ENCODE assay signal across 17 mouse cellular contexts in genomic region chr13:116528289-116528688, GRCm38 (mm10).
A peak's percentile ranks its signal among the peaks of the same experiment; 100 is the strongest.
DNase-seq lines count a peak whose midpoint lies in the region; ATAC-seq and TF ChIP-seq lines count a peak whose summit lies in the region.
"Had no signal": no experiment of that assay in that cellular context is flagged by ENCODE, and none has a peak within 500 bp of the region (broad histone marks: within the 10 kb centered on the region; RNA-seq: fewer than 3 reads in every experiment).

No protein-coding gene starts in this region.

- no peak for TF ChIP-seq POLR2A in brain, embryonic 14.5 days (IDR thresholded peaks at IDR 0.05; ENCODE audit: borderline replicate concordance, extremely low read depth, insufficient read depth, insufficient read length, poor library complexity, severe bottlenecking)

- no peaks in the 10 kb centered on the region for H3K36me3 ChIP-seq in kidney, postnatal 0 days (ENCODE audit: insufficient read depth, low read length)
- H3K36me3 ChIP-seq: heart, embryonic 12.5 days; hindbrain, embryonic 15.5 days had no signal

- no peak overlapping the region for H3K27ac ChIP-seq in kidney, postnatal 0 days
- no peak overlapping the region for H3K27ac ChIP-seq in left cerebral cortex, adult 2 months
- H3K27ac ChIP-seq: hindbrain, embryonic 15.5 days had no signal

- no peaks in the 10 kb centered on the region for H3K9me3 ChIP-seq in kidney, postnatal 0 days (replicated peaks; ENCODE audit: low read length)
- H3K9me3 ChIP-seq: heart, embryonic 12.5 days; hindbrain, embryonic 15.5 days had no signal

- H3K4me3 ChIP-seq in kidney, postnatal 0 days (replicated peaks; ENCODE audit: low read depth, low read length) = no peak overlapping the region
- H3K4me3 ChIP-seq in left cerebral cortex, adult 2 months = no peak overlapping the region
- H3K4me3 ChIP-seq: heart, embryonic 12.5 days; hindbrain, embryonic 15.5 days had no signal

- WGBS in kidney, postnatal 0 days = 22% methylated on average over 1 of the region's 1 CpGs

- 0 out of 2 replicates have a peak, but pooled peaks have one; percentile 8 for TF ChIP-seq CTCF in kidney, postnatal 0 days (IDR thresholded peaks at IDR 0.05; ENCODE audit: low read depth)
- TF ChIP-seq CTCF in brain, embryonic 14.5 days (IDR thresholded peaks at IDR 0.05; ENCODE audit: borderline replicate concordance, extremely low read depth, insufficient read depth, insufficient read length) = no peak
- no peak for TF ChIP-seq CTCF in left cerebral cortex, adult 2 months (IDR thresholded peaks at IDR 0.05)

- no peak for ATAC-seq in kidney, postnatal 0 days (replicated peaks; ENCODE audit: low FRiP score, low read depth)
- ATAC-seq: forebrain, embryonic 16.5 days had no signal

- H3K4me2 ChIP-seq in kidney, postnatal 0 days (ENCODE audit: low read length) = no peak overlapping the region
- H3K4me2 ChIP-seq: heart, embryonic 12.5 days; hindbrain, embryonic 15.5 days had no signal

- H3K9ac ChIP-seq in kidney, postnatal 0 days (ENCODE audit: low read depth, low read length) = no peak overlapping the region
- H3K9ac ChIP-seq: heart, embryonic 12.5 days; hindbrain, embryonic 15.5 days had no signal

- peak; percentile 24 for DNase-seq in embryo, embryonic 11 days
- no peak for DNase-seq in embryo, embryonic 10 days (ENCODE audit: low spot score)
- peak; percentile 34 for DNase-seq in kidney, postnatal 0 days (ENCODE audit: low spot score)
- DNase-seq in kidney, postnatal 4 days = no peak
- DNase-seq in 3T3-L1 (ENCODE audit: low read depth, low spot score) = peak; percentile 56
- DNase-seq in brain, embryonic 14.5 days (ENCODE audit: low read depth) = peak; percentile 29
- DNase-seq in left cerebral cortex, adult 2 months (ENCODE audit: extremely low spot score in 1 of 2, low spot score in 2 of 2) = no peak
- DNase-seq in heart, postnatal 4 days = no peak
- DNase-seq: adrenal gland, adult 8-10 months; adrenal gland, postnatal 36 days; cerebellum, adult 11 months; cerebellum, adult 8-10 months; cerebellum, postnatal 14 days; gastrocnemius, postnatal 25 days had no signal

- intact Hi-C loops in left cerebral cortex, adult 2 months (cut with DNase I) = no loop called here

- no peaks in the 10 kb centered on the region for H3K27me3 ChIP-seq in kidney, postnatal 0 days (ENCODE audit: insufficient read depth, low read length)
- H3K27me3 ChIP-seq: heart, embryonic 12.5 days; hindbrain, embryonic 15.5 days had no signal

- H3K4me1 ChIP-seq in kidney, postnatal 0 days (replicated peaks; ENCODE audit: insufficient read depth, low read length) = no peaks in the 10 kb centered on the region
- H3K4me1 ChIP-seq: heart, embryonic 12.5 days had no signal

Comparison
In these comparisons a context has a peak if more than half of its experiments do, and no peak if none do; other contexts are left out.
1. DNase-seq: peak in embryo, embryonic 11 days (single experiment), kidney, postnatal 0 days (single experiment), 3T3-L1 (single experiment) and brain, embryonic 14.5 days (single experiment); none in embryo, embryonic 10 days (single experiment), kidney, postnatal 4 days (0 of 2), left cerebral cortex, adult 2 months (0 of 2) and heart, postnatal 4 days (single experiment).